Mouse (Mus musculus) midbrain, embryonic 10.5 days (tissue): ENCODE results near the gene Smim14. TPM values are rescaled to one million over a fixed set of nuclear protein-coding genes. Genes with fewer than 3 reads are reported as not detected.
A peak's percentile ranks its signal among the peaks of the same experiment; 100 is the strongest.

Experiments used
- DNase-seq: peaks from one replicate; pipeline ENCODE4 v3.0.0-alpha.2; 2017; ENCODE audit warnings: low spot score
- H3K27ac ChIP-seq: fragments of 300-500 bp; sonication (generic); replicated peaks from 2 replicates; pipeline ENCODE4 v1.5.1; 2016; ENCODE audit warnings: mild to moderate bottlenecking
- H3K27me3 ChIP-seq: fragments of 300-500 bp; sonication (generic); 2 replicates; pipeline ENCODE4 v1.6.1; 2016; ENCODE audit warnings: low read depth, mild to moderate bottlenecking; ENCODE audit not compliant: poor library complexity, severe bottlenecking
- H3K36me3 ChIP-seq: fragments of 300-500 bp; sonication (generic); 2 replicates; pipeline ENCODE4 v1.6.1; 2016; ENCODE audit warnings: mild to moderate bottlenecking, moderate library complexity
- H3K4me1 ChIP-seq: fragments of 300-500 bp; sonication (generic); 2 replicates; pipeline ENCODE4 v1.6.1; 2016
- H3K4me3 ChIP-seq: fragments of 300-500 bp; sonication (generic); 2 replicates; pipeline ENCODE4 v1.5.1; 2016; ENCODE audit warnings: mild to moderate bottlenecking, moderate library complexity
- H3K9me3 ChIP-seq: fragments of 300-500 bp; sonication (generic); replicated peaks from 2 replicates; pipeline ENCODE4 v1.6.1; 2016; ENCODE audit warnings: mild to moderate bottlenecking
- WGBS: fragments of 180-500 bp; shearing (Covaris S2); methylation state at CpG from one replicate; pipeline ENCODE4 v1.1.7; 2016; 5-methylcytosine and 5-hydroxymethylcytosine counted together
- polyA plus RNA-seq: library from polyadenylated mRNA; unstranded; fragments of >200 nt; fragmentation: Nextera tagmentation; extraction: Ambion mirVana; gene quantifications from 2 replicates; pipeline ENCODE4 v1.2.1, GENCODE M21; 2016

Smim14 gene
- polyA plus RNA-seq, 1 experiment from 2014 or later = 68.6 TPM

DNA sequence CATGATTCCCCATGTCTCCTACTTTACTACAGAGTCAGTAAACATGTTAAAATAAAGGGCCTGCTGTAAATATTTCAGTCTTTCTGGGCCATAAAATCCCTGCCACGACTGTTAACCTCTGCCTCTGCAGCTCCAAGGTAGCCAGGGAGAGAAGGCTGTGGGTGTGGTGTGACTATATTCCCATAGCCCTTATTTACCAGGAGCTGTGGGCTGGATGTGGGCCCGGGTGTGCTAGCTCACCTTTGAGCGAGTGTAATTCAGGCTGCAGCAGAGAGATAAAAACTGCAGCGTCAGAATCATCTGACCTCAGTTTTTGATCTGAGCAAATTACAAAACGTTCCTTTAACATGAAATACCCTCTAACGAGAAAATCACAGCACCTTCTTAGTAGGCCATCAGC is 116.2 kb downstream of the Smim14 start:
- H3K27ac ChIP-seq = no peak overlapping the region
- no peak for DNase-seq
- H3K27me3 ChIP-seq = no peaks in the 10 kb centered on the region
- H3K4me3 ChIP-seq = no peak overlapping the region
- 90% methylated on average over 6 of the region's 6 CpGs for WGBS
- peaks cover 5% of the 10 kb centered on the region for H3K4me1 ChIP-seq
- no peaks in the 10 kb centered on the region for H3K9me3 ChIP-seq
- H3K36me3 ChIP-seq = peaks cover 73% of the 10 kb centered on the region

DNA sequence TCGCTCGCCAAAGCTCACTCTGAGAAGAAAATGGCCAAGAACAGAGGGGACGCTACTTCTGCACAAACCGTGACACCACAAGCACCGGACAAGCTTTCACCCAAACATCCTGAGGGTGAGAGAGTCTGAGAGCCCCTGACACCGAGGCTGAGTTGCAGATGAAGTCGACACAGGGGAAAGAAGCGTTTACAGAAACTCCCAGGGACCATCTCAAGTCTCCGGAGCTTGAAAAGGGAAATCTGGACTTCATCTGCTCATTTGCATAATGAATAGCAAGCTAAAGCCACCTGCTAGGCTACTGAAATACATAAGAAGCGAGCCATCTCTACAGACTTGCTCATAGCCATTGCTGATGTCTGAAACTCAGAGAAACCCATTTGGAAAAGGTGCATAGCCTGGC is 117.8 kb downstream of the Smim14 start:
- DNase-seq = no peak
- Histone ChIP-seq H3K4me1 (peaks cover 13% of the 10 kb centered on the region), H3K4me3 (no peak overlapping the region), H3K27ac (no peak overlapping the region), H3K9me3 (no peaks in the 10 kb centered on the region), H3K27me3 (no peaks in the 10 kb centered on the region), H3K36me3 (peaks cover 61% of the 10 kb centered on the region)
- 88% methylated on average over 10 of the region's 10 CpGs for WGBS

DNA sequence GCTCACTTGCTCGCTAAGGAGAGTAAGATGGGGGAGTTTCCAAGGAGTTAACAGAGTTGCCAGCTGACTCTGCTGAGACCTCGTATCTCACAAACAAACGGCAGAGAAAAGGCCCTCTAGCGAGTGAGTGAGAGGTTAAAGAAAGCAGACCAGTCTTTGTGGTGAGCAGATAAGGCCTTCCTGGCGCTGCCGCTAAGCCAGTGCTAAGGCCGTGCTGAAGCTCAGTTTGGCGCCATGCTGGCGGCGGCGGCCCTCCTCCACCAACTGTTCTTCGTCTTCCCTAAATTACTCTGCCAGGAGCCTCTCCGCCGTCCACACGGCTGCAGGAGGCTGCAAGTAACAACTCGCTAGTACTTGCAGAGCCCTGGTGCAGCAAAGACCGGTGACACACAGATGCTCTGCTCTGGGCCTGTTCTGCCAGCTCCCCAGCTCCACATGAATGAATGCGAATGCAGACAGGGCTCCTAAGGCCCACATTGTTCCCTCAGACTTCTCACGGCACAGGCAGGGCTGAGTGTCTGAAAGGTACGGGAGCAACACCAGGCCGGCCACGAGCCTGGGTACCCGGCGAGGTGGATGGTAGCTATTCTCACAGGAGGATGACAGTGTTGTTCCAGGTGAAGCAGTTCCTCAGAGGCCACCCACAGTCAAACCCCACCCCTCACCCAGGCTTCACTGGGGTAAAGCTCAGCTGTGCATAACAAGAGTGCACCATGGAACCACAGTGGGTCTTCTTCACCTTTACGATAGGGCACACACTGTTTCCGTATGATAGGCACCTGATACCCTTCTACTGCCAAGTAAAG is 121.1 kb downstream of the Smim14 start:
- DNase-seq = peak; percentile 63
- no peaks in the 10 kb centered on the region for H3K9me3 ChIP-seq
- no peaks in the 10 kb centered on the region for H3K27me3 ChIP-seq
- peak overlapping the region; percentile 83 for H3K27ac ChIP-seq
- 17% methylated on average over 26 of the region's 26 CpGs for WGBS
- H3K4me1 ChIP-seq = peaks cover 13% of the 10 kb centered on the region
- peaks cover 52% of the 10 kb centered on the region for H3K36me3 ChIP-seq
- peak overlapping the region; percentile 27; the same call in 1 of the 2 replicates for H3K4me3 ChIP-seq

DNA sequence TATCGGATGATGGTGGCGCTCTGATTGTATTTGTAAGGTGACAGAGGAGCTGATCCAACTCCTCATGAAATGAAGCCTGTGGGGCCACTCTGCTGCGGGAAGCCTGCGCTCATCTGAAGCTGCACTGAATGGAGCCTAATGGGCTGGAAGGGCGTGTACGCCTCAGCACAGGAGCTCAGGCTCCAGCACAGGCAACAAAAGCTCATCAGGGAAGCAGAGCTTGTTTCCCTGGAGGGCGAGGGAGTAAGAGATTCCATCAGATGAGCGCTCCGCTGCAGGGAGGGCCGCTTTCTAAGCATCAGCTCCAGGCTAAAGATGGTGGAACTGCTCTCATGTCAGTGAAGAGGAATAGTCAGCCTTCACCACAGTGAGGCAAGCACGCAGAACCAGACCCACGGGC is 129.0 kb downstream of the Smim14 start:
- Histone ChIP-seq H3K4me3 (no peak overlapping the region), H3K27ac (peak overlapping the region; percentile 46; the same call in 1 of the 2 replicates)
- no peak for DNase-seq

DNA sequence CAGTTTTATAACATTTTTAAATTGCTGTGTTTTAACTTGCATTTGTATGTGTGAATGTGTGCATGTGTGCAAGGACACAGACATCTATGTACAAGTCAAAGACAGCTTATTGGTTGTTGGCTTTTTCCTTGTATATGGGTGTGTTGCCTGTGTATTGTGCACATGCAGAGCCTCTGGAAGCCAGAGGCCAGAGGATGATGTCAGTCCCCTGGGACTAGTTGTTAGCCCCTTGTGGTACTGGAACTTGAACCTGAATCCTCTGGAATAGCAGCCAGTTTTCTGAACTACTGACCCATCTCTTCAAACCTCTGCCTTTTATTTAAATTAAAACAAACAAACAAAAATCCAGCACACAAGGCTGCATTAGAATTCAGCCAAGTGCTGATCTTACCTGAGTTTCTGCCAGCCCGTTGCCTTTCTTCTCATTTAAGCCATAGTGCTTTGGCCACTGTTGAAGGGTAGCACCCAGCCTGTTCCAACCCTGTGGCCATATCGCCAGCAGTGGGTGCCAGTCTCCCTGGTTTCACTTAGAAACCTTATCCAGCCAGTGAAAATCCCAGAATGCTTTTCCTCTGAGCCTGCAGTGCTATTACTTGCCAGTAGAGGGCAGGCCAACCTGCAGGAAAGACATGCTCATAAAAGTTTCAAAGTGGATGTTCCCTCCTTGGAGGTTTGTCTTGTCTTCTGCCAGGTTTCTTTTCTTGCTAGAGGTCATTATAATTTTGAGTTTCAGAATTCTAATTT is 135.6 kb downstream of the Smim14 start:
- H3K27ac ChIP-seq = no peak overlapping the region
- peaks cover 91% of the 10 kb centered on the region for H3K36me3 ChIP-seq
- DNase-seq = peak; percentile 75
- 29% methylated on average over 2 of the region's 2 CpGs for WGBS
- no peaks in the 10 kb centered on the region for H3K9me3 ChIP-seq
- H3K4me3 ChIP-seq = no peak overlapping the region
- H3K27me3 ChIP-seq = no peaks in the 10 kb centered on the region
- H3K4me1 ChIP-seq = no peaks in the 10 kb centered on the region

More for the DNA sequence above, 129.0 kb downstream of the Smim14 start:
- Histone ChIP-seq H3K4me1 (peaks cover 8% of the 10 kb centered on the region), H3K9me3 (no peaks in the 10 kb centered on the region), H3K27me3 (no peaks in the 10 kb centered on the region), H3K36me3 (peaks cover 81% of the 10 kb centered on the region)
- WGBS = 29% methylated on average over 12 of the region's 12 CpGs

Other genes with a start within 250 kb of the Smim14 start
- 87.3 and 103 TPM in 2 replicates for gene Rfc1, start 201.5 kb downstream of the Smim14 start, polyA plus RNA-seq
- gene Klb, start 188.9 kb downstream of the Smim14 start, polyA plus RNA-seq = 0.06 TPM in 1 of 2 replicates, not detected in the other
- gene Rpl9, start 145.7 kb downstream of the Smim14 start, polyA plus RNA-seq = 851 and 959 TPM in 2 replicates
- 68.0 and 74.1 TPM in 2 replicates for gene Lias, start 145.7 kb downstream of the Smim14 start, polyA plus RNA-seq
- gene Ugdh, start 101.2 kb downstream of the Smim14 start, polyA plus RNA-seq = 54.4 and 57.4 TPM in 2 replicates
- gene Gm43552, start 44.4 kb downstream of the Smim14 start, polyA plus RNA-seq = not detected in 2 replicates
- gene Ube2k, start within 50 bp of the Smim14 start, polyA plus RNA-seq = 182 and 192 TPM in 2 replicates
- 95.6 and 98.9 TPM in 2 replicates for gene Pds5a, start 161.1 kb upstream of the Smim14 start, polyA plus RNA-seq
- 30.4 and 33.3 TPM in 2 replicates for gene N4bp2, start 226.3 kb upstream of the Smim14 start, polyA plus RNA-seq